Mouse (Mus musculus) lung, postnatal 14 days (tissue): ENCODE data around the gene Add3.

Experiments used
- DNase-seq: peaks from one replicate; pipeline ENCODE4 v3.0.0; 2021

Gene Add3

GRCm38 (mm10) chr19:53140044-53140803, at the start of gene Add3:
TSS of gene Add3 (plus strand) at chr19:53140443.
- peak; percentile 48 for DNase-seq

GRCm38 (mm10) chr19:53090677-53091076, 49.6 kb upstream of the Add3 start:
- no peak for DNase-seq

- DNase-seq, result no peak
Measured at GRCm38 (mm10) chr19:53092251-53092650, 48.0 kb upstream of the Add3 start.

GRCm38 (mm10) chr19:53093294-53093693, 46.9 kb upstream of the Add3 start:
- no peak for DNase-seq

- no peak for DNase-seq
Measured at GRCm38 (mm10) chr19:53094684-53095083, 45.6 kb upstream of the Add3 start.

GRCm38 (mm10) chr19:53101374-53102300, 38.6 kb upstream of the Add3 start:
- no peak for DNase-seq

- peak; percentile 80 for DNase-seq
Measured at GRCm38 (mm10) chr19:53105374-53106090, 34.7 kb upstream of the Add3 start.

GRCm38 (mm10) chr19:53106952-53107351, 33.3 kb upstream of the Add3 start:
- DNase-seq, result peak; percentile 56

GRCm38 (mm10) chr19:53107361-53108247, 32.6 kb upstream of the Add3 start:
- peak; percentile 23 for DNase-seq

- DNase-seq, result no peak
Measured at GRCm38 (mm10) chr19:53111996-53112590, 28.1 kb upstream of the Add3 start.

GRCm38 (mm10) chr19:53119255-53119795, 20.9 kb upstream of the Add3 start:
- no peak for DNase-seq

GRCm38 (mm10) chr19:53120483-53120882, 19.8 kb upstream of the Add3 start:
- DNase-seq, result no peak

GRCm38 (mm10) chr19:53122641-53123241, 17.5 kb upstream of the Add3 start:
- DNase-seq, result no peak

- no peak for DNase-seq
Measured at GRCm38 (mm10) chr19:53123301-53123700, 16.9 kb upstream of the Add3 start.

- no peak for DNase-seq
Measured at GRCm38 (mm10) chr19:53125679-53126078, 14.6 kb upstream of the Add3 start.

- DNase-seq, result no peak
Measured at GRCm38 (mm10) chr19:53126546-53126945, 13.7 kb upstream of the Add3 start.

GRCm38 (mm10) chr19:53127320-53128291, 12.6 kb upstream of the Add3 start:
- DNase-seq, result no peak

GRCm38 (mm10) chr19:53128494-53129337, 11.5 kb upstream of the Add3 start:
- DNase-seq, result peak; percentile 35
